Mouse (Mus musculus) stomach, postnatal 0 days (tissue): ENCODE data around the gene Tmprss6. TPM values are rescaled to one million over a fixed set of nuclear protein-coding genes. Genes with fewer than 3 reads are reported as not detected.
A peak's percentile ranks its signal among the peaks of the same experiment; 100 is the strongest.

Experiments used
- ATAC-seq: fragments of 200-750 bp; cut with Nextera tagmentation; 2 replicates; pipeline ENCODE4 v1.8.0; 2017; ENCODE audit not compliant: low FRiP score, low TSS enrichment
- DNase-seq: peaks from one replicate; pipeline ENCODE4 v3.0.0-alpha.2; 2016; ENCODE audit warnings: low spot score
- H3K27ac ChIP-seq: fragments of 300-500 bp; sonication (generic); replicated peaks from 2 replicates; pipeline ENCODE4 v1.5.1; 2014; ENCODE audit warnings: mild to moderate bottlenecking, control low read depth
- H3K27me3 ChIP-seq: fragments of 300-500 bp; sonication (generic); 2 replicates; pipeline ENCODE4 v1.6.1; 2014; ENCODE audit warnings: low read length; ENCODE audit not compliant: control insufficient read depth, insufficient read depth
- H3K36me3 ChIP-seq: fragments of 300-500 bp; sonication (generic); 2 replicates; pipeline ENCODE4 v1.6.1; 2014; ENCODE audit warnings: low read length, mixed read lengths; ENCODE audit not compliant: control insufficient read depth, insufficient read depth
- H3K4me1 ChIP-seq: fragments of 300-500 bp; sonication (generic); replicated peaks from 2 replicates; pipeline ENCODE4 v1.6.1; 2014; ENCODE audit warnings: antibody characterized with exemption; ENCODE audit not compliant: control insufficient read depth, insufficient read depth
- H3K4me2 ChIP-seq: fragments of 300-500 bp; sonication (generic); replicated peaks from 2 replicates; pipeline ENCODE4 v1.6.1; 2014; ENCODE audit warnings: low read depth, mild to moderate bottlenecking, control low read depth, moderate library complexity
- H3K4me3 ChIP-seq: fragments of 300-500 bp; sonication (generic); 2 replicates; pipeline ENCODE4 v1.5.1; 2014; ENCODE audit warnings: low read depth, low read length, control low read depth
- H3K9ac ChIP-seq: fragments of 300-500 bp; sonication (generic); 2 replicates; pipeline ENCODE4 v1.6.1; 2014; ENCODE audit warnings: mild to moderate bottlenecking, low read length, control low read depth, mixed read lengths
- H3K9me3 ChIP-seq: fragments of 300-500 bp; sonication (generic); 2 replicates; pipeline ENCODE4 v1.6.1; 2016; ENCODE audit warnings: low read length; ENCODE audit not compliant: control insufficient read depth
- CTCF ChIP-seq: IDR thresholded peaks from 2 replicates; pipeline ENCODE4 v1.5.1; 2016; ENCODE audit warnings: antibody characterized with exemption, low read depth, mild to moderate bottlenecking, moderate library complexity
- EP300 ChIP-seq: optimal IDR thresholded peaks from 2 replicates; pipeline ENCODE3; 2016; ENCODE audit warnings: antibody characterized with exemption
- WGBS: fragments of 180-500 bp; shearing (Covaris S2); extraction: QIAGEN DNeasy Blood & Tissue Kit; methylation state at CpG from one replicate; pipeline ENCODE4 v1.1.7; 2014; 5-methylcytosine and 5-hydroxymethylcytosine counted together
- polyA plus RNA-seq: library from polyadenylated mRNA; unstranded; fragments of >200 nt; fragmentation: Nextera tagmentation; extraction: Ambion mirVana; gene quantifications from 2 replicates; pipeline ENCODE4 v1.2.1, GENCODE M21; 2015

Tmprss6 gene
- polyA plus RNA-seq, 1 experiment from 2014 or later: 0.50 TPM

GRCm38 (mm10) chr15:78420395-78420794 lies 48.0 kb downstream of the Tmprss6 start:
- H3K9ac ChIP-seq: no peak overlapping the region
- H3K27ac ChIP-seq: no peak overlapping the region
- no peaks in the 10 kb centered on the region for H3K27me3 ChIP-seq
- DNase-seq: no peak
- no peak overlapping the region for H3K4me2 ChIP-seq
- no peak for TF ChIP-seq CTCF
- TF ChIP-seq EP300: no peak
- no peaks in the 10 kb centered on the region for H3K36me3 ChIP-seq
- WGBS: 72% methylated on average over 13 of the region's 13 CpGs
- H3K4me1 ChIP-seq: no peaks in the 10 kb centered on the region; the same call in 1 of the 2 replicates
- H3K4me3 ChIP-seq: no peak overlapping the region
- ATAC-seq: no peak
- no peaks in the 10 kb centered on the region for H3K9me3 ChIP-seq

DNA sequence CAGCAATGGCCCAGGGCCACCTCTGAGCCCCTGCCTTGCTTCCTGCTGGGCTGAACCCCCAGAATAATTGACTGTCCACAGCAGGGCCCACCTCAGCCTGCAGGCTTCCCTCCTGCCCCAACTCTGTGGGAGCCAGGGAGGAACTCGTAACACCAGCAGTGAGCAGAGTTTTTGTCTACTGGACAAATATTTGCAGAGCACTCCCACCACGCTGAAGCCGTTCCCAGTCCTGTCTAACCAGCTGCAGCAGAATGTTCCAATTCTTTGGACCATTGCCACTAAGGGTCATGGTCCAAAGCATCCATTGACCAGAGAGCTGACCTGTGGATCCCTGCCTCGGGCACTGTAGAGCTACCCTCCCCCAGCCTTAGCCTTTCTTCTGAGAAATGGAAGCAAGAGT lies 51.5 kb downstream of the Tmprss6 start:
- Histone ChIP-seq H3K9me3 (no peaks in the 10 kb centered on the region), H3K27me3 (no peaks in the 10 kb centered on the region), H3K4me3 (no peak overlapping the region), H3K4me1 (no peaks in the 10 kb centered on the region; the same call in 1 of the 2 replicates), H3K9ac (no peak overlapping the region), H3K4me2 (no peak overlapping the region), H3K36me3 (no peaks in the 10 kb centered on the region), H3K27ac (peak overlapping the region; percentile 76)
- peak; percentile 68 for ATAC-seq
- WGBS: 9% methylated on average over 4 of the region's 4 CpGs
- DNase-seq: peak; percentile 65
- TF ChIP-seq CTCF (no peak), EP300 (no peak)

- TF ChIP-seq CTCF: no peak
- TF ChIP-seq EP300: no peak
- H3K4me1 ChIP-seq: no peaks in the 10 kb centered on the region; the same call in 1 of the 2 replicates
- H3K36me3 ChIP-seq: no peaks in the 10 kb centered on the region
- no peak overlapping the region for H3K4me3 ChIP-seq
- H3K9me3 ChIP-seq: no peaks in the 10 kb centered on the region
- ATAC-seq (no peak), DNase-seq (no peak)
- H3K4me2 ChIP-seq: no peak overlapping the region
- no peaks in the 10 kb centered on the region for H3K27me3 ChIP-seq
- H3K9ac ChIP-seq: no peak overlapping the region
- 73% methylated on average over 8 of the region's 8 CpGs for WGBS
- peak overlapping the region; percentile 49 for H3K27ac ChIP-seq
Observed at GRCm38 (mm10) chr15:78414157-78414556, 54.3 kb downstream of the Tmprss6 start.

DNA sequence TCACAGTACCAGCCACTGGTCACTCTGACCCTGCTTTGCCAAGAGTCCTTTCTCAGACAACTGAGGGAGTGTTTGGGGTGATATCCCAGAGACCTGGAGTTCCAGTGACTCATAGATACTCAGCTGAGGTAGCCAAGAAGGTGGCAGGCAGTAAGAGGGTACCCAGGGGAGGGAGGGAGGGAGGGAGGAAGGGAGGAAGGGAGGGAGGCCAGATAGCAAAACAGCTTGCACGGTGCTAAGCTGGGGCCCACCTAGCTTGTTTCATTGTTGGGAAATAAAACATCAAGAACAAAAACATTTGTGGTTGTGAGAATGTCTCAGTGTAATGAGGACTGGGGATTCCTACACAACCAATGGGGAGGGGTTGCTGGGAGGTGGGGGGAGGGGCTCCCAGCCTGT lies 54.7 kb downstream of the Tmprss6 start:
- peak overlapping the region; percentile 49 for H3K27ac ChIP-seq
- H3K9me3 ChIP-seq: no peaks in the 10 kb centered on the region
- WGBS: 25% methylated on average over 1 of the region's 1 CpGs
- H3K9ac ChIP-seq: no peak overlapping the region
- no peak overlapping the region for H3K4me3 ChIP-seq
- DNase-seq (no peak), ATAC-seq (no peak)
- TF ChIP-seq EP300: no peak
- no peak for TF ChIP-seq CTCF
- no peaks in the 10 kb centered on the region for H3K27me3 ChIP-seq
- peaks cover under 1% of the 10 kb centered on the region; the same call in 1 of the 2 replicates for H3K4me1 ChIP-seq
- no peak overlapping the region for H3K4me2 ChIP-seq
- H3K36me3 ChIP-seq: no peaks in the 10 kb centered on the region

DNA sequence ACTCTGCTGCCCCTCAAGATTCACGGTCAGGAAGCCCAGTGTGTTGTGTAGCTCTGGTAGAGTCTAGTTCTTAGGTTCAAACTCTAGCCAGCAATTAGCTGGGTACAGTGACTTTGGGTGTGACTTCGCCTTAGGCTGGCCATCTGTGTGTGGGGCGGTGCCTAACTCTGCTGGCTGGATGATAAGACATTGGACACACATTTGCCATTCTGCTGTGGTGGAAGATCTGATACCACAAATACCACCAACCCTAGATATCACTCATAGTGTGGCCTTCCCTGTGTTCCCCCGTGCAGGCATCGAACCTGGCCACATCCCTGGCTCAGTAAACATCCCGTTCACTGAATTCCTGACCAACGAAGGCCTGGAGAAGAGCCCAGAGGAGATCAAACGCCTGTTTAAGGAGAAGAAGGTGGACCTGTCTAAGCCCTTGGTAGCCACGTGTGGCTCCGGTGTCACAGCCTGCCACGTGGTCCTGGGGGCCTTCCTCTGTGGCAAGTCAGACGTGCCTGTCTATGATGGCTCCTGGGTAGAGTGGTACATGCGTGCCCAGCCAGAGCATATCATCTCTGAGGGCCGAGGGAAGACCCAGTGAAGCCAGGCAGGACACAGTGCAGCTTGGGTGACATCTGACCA lies 55.2 kb downstream of the Tmprss6 start:
- no peaks in the 10 kb centered on the region for H3K27me3 ChIP-seq
- DNase-seq (no peak), ATAC-seq (no peak)
- TF ChIP-seq CTCF (no peak), EP300 (no peak)
- H3K36me3 ChIP-seq: no peaks in the 10 kb centered on the region
- peak overlapping the region; percentile 53 for H3K27ac ChIP-seq
- H3K4me3 ChIP-seq: no peak overlapping the region
- H3K4me2 ChIP-seq: no peak overlapping the region
- 81% methylated on average over 14 of the region's 14 CpGs for WGBS
- H3K9ac ChIP-seq: no peak overlapping the region
- peaks cover 2% of the 10 kb centered on the region; the same call in 1 of the 2 replicates for H3K4me1 ChIP-seq
- H3K9me3 ChIP-seq: no peaks in the 10 kb centered on the region

DNA sequence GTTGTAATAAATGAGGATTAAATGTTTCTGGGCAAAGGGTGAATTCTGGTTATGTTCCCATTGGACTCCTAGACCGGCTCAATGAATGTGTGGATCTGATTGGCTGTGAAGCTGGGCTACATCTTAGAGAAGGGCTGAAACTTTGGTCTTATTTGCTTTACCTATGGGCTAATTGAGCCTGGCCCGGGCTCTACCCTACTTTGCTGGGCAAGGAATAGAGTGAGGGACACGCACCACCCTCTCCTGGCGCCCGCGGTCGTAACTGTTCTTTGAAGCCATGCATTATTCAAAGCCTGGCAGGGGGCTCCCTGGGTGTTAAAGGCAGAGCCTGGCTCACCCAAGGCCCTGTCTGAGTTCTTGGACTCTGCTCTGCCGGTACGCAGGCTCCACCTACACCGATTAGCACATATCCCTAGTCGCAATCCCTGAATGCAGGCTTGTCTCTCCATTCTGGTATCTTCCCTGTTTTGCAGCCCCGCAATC lies 58.8 kb downstream of the Tmprss6 start:
- TF ChIP-seq CTCF (no peak), EP300 (peak; percentile 34)
- Histone ChIP-seq H3K27me3 (no peaks in the 10 kb centered on the region), H3K4me2 (peak overlapping the region; percentile 33), H3K9me3 (no peaks in the 10 kb centered on the region), H3K4me1 (peaks cover 5% of the 10 kb centered on the region), H3K27ac (peak overlapping the region; percentile 86), H3K9ac (peak overlapping the region; percentile 38), H3K4me3 (peak overlapping the region; percentile 18; the same call in 1 of the 2 replicates), H3K36me3 (no peaks in the 10 kb centered on the region)
- 29% methylated on average over 12 of the region's 12 CpGs for WGBS
- peak; percentile 55 for ATAC-seq
- peak; percentile 64 for DNase-seq
